Mouse (Mus musculus): Measurements from ENCODE around the gene Cpped1. TPM values are rescaled to one million over a fixed set of nuclear protein-coding genes. Genes with fewer than 3 reads are reported as not detected.

Gene Cpped1
- total and polyA plus RNA-seq, 3 experiments: 13.6 to 34.6 (median 17.5) TPM

DNA sequence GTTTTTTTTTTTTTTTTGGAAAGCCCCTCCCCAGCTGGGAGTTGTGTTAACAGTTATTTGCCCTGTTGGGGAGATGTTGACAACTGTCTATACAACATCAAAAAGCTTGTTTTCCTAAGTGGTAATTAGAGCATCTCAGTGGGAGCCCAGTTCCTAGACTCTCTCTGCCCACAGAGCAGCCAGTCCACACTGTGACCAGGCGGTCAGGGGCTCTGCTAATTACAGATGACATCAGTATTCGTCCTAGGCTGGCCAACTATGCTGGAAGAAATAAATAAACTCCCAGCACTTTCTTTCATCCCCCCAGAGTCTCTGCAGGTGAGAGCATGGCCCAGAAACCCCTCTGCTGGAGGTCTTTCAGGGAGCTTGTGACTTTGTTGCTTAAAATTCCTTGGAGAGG, 115.9 kb downstream of the Cpped1 start:
- peaks cover 11% of the 10 kb centered on the region for H3K9me3 ChIP-seq (replicated peaks; ENCODE audit: low read length)
- in situ Hi-C loops (cut with MboI; ENCODE audit: low pct_ligation_motif_present, low pct_unique_long_range_greater_than_20kb, low sequenced_read_pairs): no loop called here
- H3K27ac ChIP-seq (ENCODE audit: insufficient read depth, low read depth): no peak overlapping the region
- H3K27me3 ChIP-seq (replicated peaks): no peaks in the 10 kb centered on the region
- no peak overlapping the region for H3K4me2 ChIP-seq (ENCODE audit: insufficient read depth, low read depth, poor library complexity, severe bottlenecking)
- H3K36me3 ChIP-seq (replicated peaks in 1 of 2; ENCODE audit: control insufficient read depth in 1 of 2, insufficient read depth in 1 of 2, low read length in 1 of 2): no peaks in the 10 kb centered on the region
- no peak for DNase-seq (ENCODE audit: extremely low read depth)
- dilution Hi-C loops (cut with MboI; ENCODE audit: extremely low pct_ligation_motif_present, extremely low pct_unique_long_range_greater_than_20kb, low sequenced_read_pairs): no loop called here
- TF ChIP-seq RCOR1 (conservative IDR thresholded peaks at IDR 0.05; ENCODE audit: low read depth, low read length): no peak
- TF ChIP-seq E2F4 (IDR thresholded peaks at IDR 0.05; ENCODE audit: insufficient replicate concordance, low read depth, low read length): no peak
- TF ChIP-seq ZKSCAN1 (IDR thresholded peaks at IDR 0.05; ENCODE audit: borderline replicate concordance, low read depth, low read length): no peak
- TF ChIP-seq BHLHE40 (IDR thresholded peaks at IDR 0.05; ENCODE audit: low read depth, low read length): no peak
- no peak for TF ChIP-seq MEF2A (IDR thresholded peaks at IDR 0.05; ENCODE audit: borderline replicate concordance, low read depth, low read length)
- TF ChIP-seq SIN3A (IDR thresholded peaks at IDR 0.05; ENCODE audit: low read length): no peak
- TF ChIP-seq JUND (conservative IDR thresholded peaks at IDR 0.05; ENCODE audit: low read depth, low read length): no peak
- no peak for TF ChIP-seq ETS1 (conservative IDR thresholded peaks at IDR 0.05; ENCODE audit: low read depth, low read length)
- no peak for TF ChIP-seq MAX (IDR thresholded peaks at IDR 0.05; ENCODE audit: low read length)
- no peak for TF ChIP-seq TCF12 (IDR thresholded peaks at IDR 0.05; ENCODE audit: low read depth, low read length)
- TF ChIP-seq ELF1 (IDR thresholded peaks at IDR 0.05; ENCODE audit: low read depth, low read length): no peak
- TF ChIP-seq EP300 (IDR thresholded peaks at IDR 0.05; ENCODE audit: low read length): no peak
- no peak for TF ChIP-seq ZC3H11A (IDR thresholded peaks at IDR 0.05; ENCODE audit: low read depth, low read length)
- no peak for TF ChIP-seq GABPA (IDR thresholded peaks at IDR 0.05; ENCODE audit: insufficient replicate concordance, low read depth, low read length)
- TF ChIP-seq MAFK (IDR thresholded peaks at IDR 0.05; ENCODE audit: insufficient replicate concordance, low read length): no peak
- TF ChIP-seq ZNF384 (IDR thresholded peaks at IDR 0.05; ENCODE audit: low read depth, low read length): no peak
- TF ChIP-seq UBTF (IDR thresholded peaks at IDR 0.05; ENCODE audit: low read depth, low read length): no peak
- TF ChIP-seq PAX5 (IDR thresholded peaks at IDR 0.05; ENCODE audit: low read length): no peak
- no peak overlapping the region for H3K4me3 ChIP-seq (replicated peaks in 1 of 3; ENCODE audit: low read depth in 2 of 3, low read length in 2 of 3, poor library complexity in 1 of 3)
- H3K4me1 ChIP-seq (ENCODE audit: control insufficient read depth in 1 of 2, insufficient read depth in 2 of 2): peaks cover 2 to 27% of the 10 kb centered on the region in 2 experiments; a peak in 3 of 4 replicates
- H3K9ac ChIP-seq (ENCODE audit: insufficient read depth, low read depth): no peak overlapping the region
- no peaks in the 10 kb centered on the region for H3K79me2 ChIP-seq (replicated peaks; ENCODE audit: control insufficient read depth, extremely low read depth, insufficient read depth, poor library complexity, severe bottlenecking)

DNA sequence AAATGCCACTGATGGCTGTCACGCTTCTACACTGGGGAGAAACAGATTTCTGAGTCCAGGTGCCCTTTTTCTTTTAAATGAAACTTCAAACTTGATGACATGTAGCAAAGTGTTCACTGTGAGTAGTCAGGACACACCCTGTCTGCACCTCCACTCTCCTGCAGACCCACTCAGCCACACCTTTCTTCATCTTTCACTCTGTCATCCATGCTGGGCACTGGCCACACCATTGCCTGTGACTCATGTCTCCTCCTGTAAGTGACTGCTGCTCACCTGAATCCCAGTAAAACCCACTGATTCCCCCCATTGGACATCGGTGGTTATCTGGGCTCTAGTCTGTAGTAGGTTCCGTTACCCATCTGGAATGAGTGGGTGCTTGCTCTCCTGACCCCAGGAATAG, 118.8 kb downstream of the Cpped1 start:
- in situ Hi-C loops (cut with MboI; ENCODE audit: low pct_ligation_motif_present, low pct_unique_long_range_greater_than_20kb, low sequenced_read_pairs) (no loop called here), dilution Hi-C loops (cut with MboI; ENCODE audit: extremely low pct_ligation_motif_present, extremely low pct_unique_long_range_greater_than_20kb, low sequenced_read_pairs) (no loop called here)
- TF ChIP-seq BHLHE40 (IDR thresholded peaks at IDR 0.05; ENCODE audit: low read depth, low read length): no peak
- no peak for DNase-seq (ENCODE audit: extremely low read depth)
- H3K36me3 ChIP-seq (replicated peaks in 1 of 2; ENCODE audit: control insufficient read depth in 1 of 2, insufficient read depth in 1 of 2, low read length in 1 of 2): no peaks in the 10 kb centered on the region
- no peak overlapping the region for H3K9ac ChIP-seq (ENCODE audit: insufficient read depth, low read depth)
- H3K79me2 ChIP-seq (replicated peaks; ENCODE audit: control insufficient read depth, extremely low read depth, insufficient read depth, poor library complexity, severe bottlenecking): no peaks in the 10 kb centered on the region
- no peak overlapping the region for H3K4me3 ChIP-seq (replicated peaks in 1 of 3; ENCODE audit: low read depth in 2 of 3, low read length in 2 of 3, poor library complexity in 1 of 3)
- H3K4me2 ChIP-seq (ENCODE audit: insufficient read depth, low read depth, poor library complexity, severe bottlenecking): no peak overlapping the region
- peaks cover 11% of the 10 kb centered on the region for H3K9me3 ChIP-seq (replicated peaks; ENCODE audit: low read length)
- no peak overlapping the region for H3K27ac ChIP-seq (ENCODE audit: insufficient read depth, low read depth)
- H3K27me3 ChIP-seq (replicated peaks): no peaks in the 10 kb centered on the region
- peaks cover 2 to 15% of the 10 kb centered on the region in 2 experiments; a peak in 3 of 4 replicates for H3K4me1 ChIP-seq (ENCODE audit: control insufficient read depth in 1 of 2, insufficient read depth in 2 of 2)

Measured in CH12.LX (cell line).